Mouse (Mus musculus) ES-Bruce4 (cell line): ENCODE measurements at regions not wholly inside any gene's neighbourhood (a gene's known extent, or its start where the extent isn't known, plus 50 kb on each side); places are given as distances from the start of the nearest gene placed in this dataset.

Experiments used
- CTCF ChIP-seq: IDR thresholded peaks from one replicate; pipeline ENCODE4 v1.8.1; 2011; ENCODE audit warnings: low read depth, low read length
- EP300 ChIP-seq: IDR thresholded peaks from 2 replicates; pipeline ENCODE4 v1.6.1; 2011; ENCODE audit warnings: low read depth, low read length; ENCODE audit not compliant: insufficient read depth
- POLR2A ChIP-seq: IDR thresholded peaks from one replicate; pipeline ENCODE4 v1.8.1; 2011; ENCODE audit warnings: low read length; ENCODE audit not compliant: insufficient read depth

DNA sequence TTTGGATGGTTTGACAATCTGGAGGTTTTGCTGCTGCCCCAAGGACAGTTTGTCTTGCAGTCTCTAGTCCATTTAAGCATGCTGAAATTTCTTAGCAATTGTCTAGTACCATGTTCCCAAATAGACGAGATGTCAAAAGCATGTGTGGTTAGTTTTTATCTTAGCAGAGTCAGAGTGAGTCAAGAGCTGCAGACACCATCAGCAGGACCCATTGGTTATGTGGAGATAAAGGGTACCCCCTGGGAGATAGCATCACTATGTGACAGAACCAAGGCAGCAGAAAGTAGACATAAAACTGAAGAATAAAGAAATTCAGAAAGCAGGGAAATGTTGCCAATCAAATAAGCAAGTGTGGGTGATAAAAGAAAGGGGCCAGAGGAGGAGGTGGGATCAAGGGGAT, 51.4 kb upstream of the Pla2g4a start:
- no peak for TF ChIP-seq CTCF
- TF ChIP-seq POLR2A, result no peak
- TF ChIP-seq EP300, result no peak
